ENCODE assay signal across 8 mouse cellular contexts in genomic region chr11:75220115-75220514, GRCm38 (mm10). TPM values are rescaled to one million over a fixed set of nuclear protein-coding genes. Genes with fewer than 3 reads are reported as not detected.
A peak's percentile ranks its signal among the peaks of the same experiment; 100 is the strongest.
DNase-seq lines count a peak whose midpoint lies in the region; ATAC-seq lines count a peak whose summit lies in the region.

No protein-coding gene starts in this region.

- peak; percentile 55 to 59 for DNase-seq in cerebellum, postnatal 36 days
- no peak for DNase-seq in cerebellum, adult 8-10 months
- DNase-seq in left cerebral cortex, adult 18-20 months (ENCODE audit: low spot score in 2 of 2) = peak; percentile 62
- DNase-seq in left cerebral cortex, adult 11 months (ENCODE audit: low spot score) = no peak
- peak; percentile 77 to 87 for DNase-seq in adrenal gland, postnatal 36 days
- peak; percentile 36 for DNase-seq in lung, postnatal 10 days
- DNase-seq in hindbrain, embryonic 10.5 days (ENCODE audit: low spot score) = no peak

- no peaks in the 10 kb centered on the region for H3K9me3 ChIP-seq in hindbrain, embryonic 10.5 days

- peaks cover 25% of the 10 kb centered on the region for H3K4me1 ChIP-seq in hindbrain, embryonic 10.5 days (replicated peaks)

- H3K36me3 ChIP-seq in hindbrain, embryonic 10.5 days = no peaks in the 10 kb centered on the region

- 43% methylated on average over 9 of the region's 9 CpGs for WGBS in hindbrain, embryonic 10.5 days

- no peak for ATAC-seq in erythroblast, adult 5-6 weeks (replicated peaks; ENCODE audit: low FRiP score, poor library complexity, severe bottlenecking)

- H3K27ac ChIP-seq in hindbrain, embryonic 10.5 days = no peak overlapping the region

- H3K27me3 ChIP-seq in hindbrain, embryonic 10.5 days (ENCODE audit: insufficient read depth, poor library complexity, severe bottlenecking) = peaks cover 18% of the 10 kb centered on the region

- H3K4me3 ChIP-seq in hindbrain, embryonic 10.5 days = no peak overlapping the region

RNA-seq across cellular contexts. Expression of gene Rtn4rl1, which starts 26.5 kb away (rescaled TPM):
- total RNA-seq in left cerebral cortex, adult 18-20 months (2021) = 10 to 100 TPM; 86.2 to 91.0 TPM
- total RNA-seq in adrenal gland, postnatal 36 days (2021) = 10 to 100 TPM; 37.3 to 53.0 TPM
- 2.5 and 2.8 TPM in 2 replicates for polyA plus RNA-seq in hindbrain, embryonic 10.5 days (2016; fragmentation: Nextera tagmentation; extraction: Ambion mirVana)
- total RNA-seq in erythroblast, adult 5-6 weeks (2015; ENCODE audit: low replicate concordance) = not detected in 2 replicates
- not detected in 2 replicates for total RNA-seq in erythroblast, adult 5-6 weeks (2017; ENCODE audit: low replicate concordance)

RNA-seq across cellular contexts. Expression of gene Dph1, which starts 29.1 kb away (rescaled TPM):
- total RNA-seq in left cerebral cortex, adult 18-20 months (2021) = 10 to 100 TPM; 28.5 to 32.1 TPM
- total RNA-seq in adrenal gland, postnatal 36 days (2021) = 10 to 100 TPM; 29.8 to 30.6 TPM
- polyA plus RNA-seq in hindbrain, embryonic 10.5 days (2016; fragmentation: Nextera tagmentation; extraction: Ambion mirVana) = 23.2 and 24.2 TPM in 2 replicates
- total RNA-seq in erythroblast, adult 5-6 weeks (2015; ENCODE audit: low replicate concordance) = 0.58 and 4.2 TPM in 2 replicates
- 3.6 and 4.5 TPM in 2 replicates for total RNA-seq in erythroblast, adult 5-6 weeks (2017; ENCODE audit: low replicate concordance)

RNA-seq across cellular contexts. Expression of gene Ovca2, which starts 41.5 kb away (rescaled TPM):
- 10 to 100 TPM in 1 of 2 experiments, 1 to 10 TPM in 1; 9.2 to 12.0 TPM for total RNA-seq in left cerebral cortex, adult 18-20 months (2021)
- total RNA-seq in adrenal gland, postnatal 36 days (2021) = 10 to 100 TPM; 20.7 to 22.4 TPM
- 27.6 and 33.1 TPM in 2 replicates for polyA plus RNA-seq in hindbrain, embryonic 10.5 days (2016; fragmentation: Nextera tagmentation; extraction: Ambion mirVana)
- total RNA-seq in erythroblast, adult 5-6 weeks (2015; ENCODE audit: low replicate concordance) = 1.9 and 6.7 TPM in 2 replicates
- 4.6 and 5.7 TPM in 2 replicates for total RNA-seq in erythroblast, adult 5-6 weeks (2017; ENCODE audit: low replicate concordance)

RNA-seq across cellular contexts. Expression of gene Hic1, which starts 50.8 kb away (rescaled TPM):
- total RNA-seq in left cerebral cortex, adult 18-20 months (2021) = 1 to 10 TPM; 3.8 to 5.0 TPM
- total RNA-seq in adrenal gland, postnatal 36 days (2021) = 1 to 10 TPM; 8.3 to 9.0 TPM
- 0.15 and 0.52 TPM in 2 replicates for polyA plus RNA-seq in hindbrain, embryonic 10.5 days (2016; fragmentation: Nextera tagmentation; extraction: Ambion mirVana)
- total RNA-seq in erythroblast, adult 5-6 weeks (2015; ENCODE audit: low replicate concordance) = not detected in 2 replicates
- not detected in 2 replicates for total RNA-seq in erythroblast, adult 5-6 weeks (2017; ENCODE audit: low replicate concordance)

Comparison
In these comparisons a context has a peak if more than half of its experiments do, and no peak if none do; other contexts are left out.
1. DNase-seq: peak in cerebellum, postnatal 36 days (2 of 2), left cerebral cortex, adult 18-20 months (2 of 2), adrenal gland, postnatal 36 days (2 of 2) and lung, postnatal 10 days (single experiment); none in cerebellum, adult 8-10 months (single experiment), left cerebral cortex, adult 11 months (single experiment) and hindbrain, embryonic 10.5 days (single experiment).
2. RNA of gene Rtn4rl1, which starts 26.5 kb away (total RNA-seq): 86.2 to 91.0 TPM in left cerebral cortex, adult 18-20 months and 37.3 to 53.0 TPM in adrenal gland, postnatal 36 days; not detected in erythroblast, adult 5-6 weeks; every median in the first group is over 10 times any median in the second.
3. RNA of gene Dph1, which starts 29.1 kb away (total RNA-seq): 28.5 to 32.1 TPM in left cerebral cortex, adult 18-20 months and 29.8 to 30.6 TPM in adrenal gland, postnatal 36 days; 0.58 to 4.5 TPM in erythroblast, adult 5-6 weeks; every median in the first group is over 4 times any median in the second.